Mouse (Mus musculus) T-helper 17 cell (primary cell): Measurements from ENCODE around the gene Slc30a9.

Source experiments
- in situ Hi-C, 2 experiments: fragments of 300-600 bp; cut with MboI, MseI; formaldehyde crosslinking; loops; 1 replicate in 1 of 2; 2 replicates in 1 of 2; pipeline ENCODE4 v1.15.1; 2025; ENCODE audit warnings: high pct_unique_total_duplicates in 2 of 2

Gene Slc30a9

GRCm38 (mm10) chr5:67306698-67307521 is at the start of gene Slc30a9:
Slc30a9 (plus strand) TSS chr5:67306955.
- in situ Hi-C loops: loop anchor here in 1 of 2 experiments (5.0 to 10.0 kb wide), 2 partner anchors 40 to 1572 kb away; no protein-coding TSS in a partner anchor

DNA sequence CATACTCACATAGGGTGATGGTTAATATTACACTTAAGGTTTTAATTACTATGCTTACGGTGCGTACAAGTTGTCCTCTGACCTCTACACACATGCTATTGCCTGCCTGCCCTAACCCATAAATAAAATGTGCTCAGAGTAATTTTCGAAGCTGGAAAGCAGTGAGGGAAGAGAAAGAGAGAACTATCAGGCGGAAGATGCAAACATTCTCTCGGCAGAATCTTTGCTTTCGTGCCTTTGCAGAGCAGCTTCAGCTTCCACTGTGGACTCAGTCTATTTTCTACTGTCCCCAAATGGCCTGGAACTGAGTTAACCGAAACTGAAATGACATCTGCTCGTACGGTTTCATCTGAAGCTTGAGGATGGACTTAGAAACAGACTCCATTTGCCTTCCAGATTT is 48.3 kb upstream of the Slc30a9 start:
- in situ Hi-C loops: no loop called here

DNA sequence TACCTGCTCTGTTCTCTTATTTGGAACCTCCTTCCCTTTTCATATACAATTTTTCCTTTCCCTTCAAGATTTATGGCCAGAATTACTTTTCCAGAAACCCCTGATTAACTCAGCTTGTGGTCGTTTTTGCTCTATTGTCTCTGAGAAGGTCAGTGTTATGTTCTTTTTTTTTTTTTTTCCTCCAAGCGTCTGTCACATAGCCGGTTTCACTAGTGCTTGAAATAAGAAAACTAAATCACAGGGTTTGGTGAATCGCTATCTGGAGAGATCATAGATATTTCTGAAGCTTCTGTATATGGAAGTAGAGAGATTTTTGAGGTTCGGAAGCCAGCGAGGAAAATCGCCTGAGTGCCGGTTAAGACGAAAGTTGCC is 46.6 kb upstream of the Slc30a9 start:
- in situ Hi-C loops: no loop called here

GRCm38 (mm10) chr5:67260531-67261371 is 46.0 kb upstream of the Slc30a9 start, which contains the start of gene Tmem33:
Tmem33 (plus strand) TSS chr5:67260565.
- in situ Hi-C loops: no loop called here

DNA sequence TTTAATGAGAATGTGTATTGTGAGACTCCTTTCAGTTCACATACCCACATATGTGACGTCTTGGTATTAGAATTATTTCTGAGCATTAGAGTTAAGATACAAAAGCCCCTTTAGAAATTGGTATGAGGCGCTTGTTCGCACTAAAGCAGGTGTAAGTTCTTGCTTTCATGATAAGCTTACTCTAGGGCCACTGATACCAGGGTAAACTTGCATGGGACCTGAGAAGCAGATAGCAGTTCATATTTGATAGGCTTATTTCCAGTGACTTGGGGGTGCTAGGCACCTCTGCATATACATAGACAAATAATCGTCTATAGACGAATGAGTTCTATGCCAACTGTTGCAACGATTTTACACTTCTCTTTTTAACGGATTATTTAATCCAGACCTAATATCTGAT is 43.8 kb upstream of the Slc30a9 start:
- in situ Hi-C loops: no loop called here

- in situ Hi-C loops: loop anchor here (5.0 kb wide), 2 partner anchors 41 to 131 kb away; partner anchors contain the start of gene Slc30a9 (in 1 of the 2)
These were observed 40.6 kb upstream of the Slc30a9 start for GRCm38 (mm10) chr5:67266106-67266505.

DNA sequence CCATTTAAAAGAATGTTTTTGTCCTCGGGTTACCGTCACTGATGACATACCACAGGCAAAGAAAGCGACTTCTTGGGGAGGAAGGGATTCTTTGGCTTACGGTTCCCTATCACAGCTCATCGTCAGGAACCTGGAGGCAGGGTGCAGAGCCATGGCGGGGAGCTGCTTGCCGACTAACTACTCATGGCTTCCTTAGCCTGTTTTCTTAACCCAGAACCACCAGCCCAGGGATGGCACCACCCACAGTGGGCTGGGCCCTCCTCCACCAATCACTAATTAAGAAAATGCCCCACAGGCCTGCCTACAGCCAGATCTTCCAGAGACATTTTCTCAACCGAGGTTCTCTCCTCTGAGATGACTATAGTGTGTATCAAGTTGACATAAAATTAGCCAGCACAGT is 37.4 kb upstream of the Slc30a9 start:
- in situ Hi-C loops: loop anchor here (5.0 kb wide), 2 partner anchors 38 to 128 kb away; partner anchors contain the start of gene Slc30a9 (in 1 of the 2)

GRCm38 (mm10) chr5:67279407-67279806 is 27.3 kb upstream of the Slc30a9 start:
- in situ Hi-C loops: no loop called here

DNA sequence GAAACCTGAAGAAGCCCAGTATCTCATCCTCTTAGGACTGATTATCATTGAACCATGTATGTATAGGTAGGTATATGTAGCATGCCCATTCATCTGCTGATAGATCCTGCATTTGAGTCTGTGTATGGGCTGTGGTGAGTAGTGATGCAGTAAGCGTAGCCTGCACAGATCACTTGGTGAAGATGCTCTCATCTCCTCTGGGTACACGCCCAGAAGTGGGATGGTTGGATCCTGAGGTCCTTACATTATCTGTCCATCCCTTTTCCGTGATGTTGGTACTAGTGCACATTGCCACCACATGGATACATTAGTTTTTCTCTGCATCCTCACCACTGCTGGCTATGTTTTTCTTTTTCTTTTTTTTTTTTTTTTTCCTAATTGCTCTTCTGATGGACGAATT is 26.9 kb upstream of the Slc30a9 start:
- in situ Hi-C loops: no loop called here

GRCm38 (mm10) chr5:67280400-67280799 is 26.4 kb upstream of the Slc30a9 start:
- in situ Hi-C loops: no loop called here

DNA sequence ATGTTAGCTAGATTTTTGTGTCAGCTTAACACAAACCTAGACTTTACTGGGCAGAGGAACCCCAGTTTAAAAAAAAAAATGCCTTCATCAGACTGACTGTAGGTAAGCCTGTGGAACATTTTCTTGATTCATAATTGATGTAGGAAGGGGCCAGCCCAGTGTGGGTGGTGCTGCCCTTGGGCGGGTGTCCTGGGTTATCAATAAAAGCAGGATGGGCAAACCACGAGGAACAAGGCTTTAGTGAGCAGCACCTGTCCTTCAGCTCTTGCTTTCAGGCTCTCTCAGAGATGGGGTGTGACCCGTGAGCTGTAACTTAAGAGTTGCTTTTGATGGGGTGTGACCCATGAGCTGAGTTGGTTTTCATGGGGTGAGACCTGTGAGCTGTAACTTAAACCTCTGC is 11.7 kb upstream of the Slc30a9 start:
- in situ Hi-C loops: no loop called here

GRCm38 (mm10) chr5:67295682-67296081 is 11.1 kb upstream of the Slc30a9 start:
- in situ Hi-C loops: no loop called here

- in situ Hi-C loops: no loop called here
These were observed 10.6 kb upstream of the Slc30a9 start for GRCm38 (mm10) chr5:67296171-67296570.

DNA sequence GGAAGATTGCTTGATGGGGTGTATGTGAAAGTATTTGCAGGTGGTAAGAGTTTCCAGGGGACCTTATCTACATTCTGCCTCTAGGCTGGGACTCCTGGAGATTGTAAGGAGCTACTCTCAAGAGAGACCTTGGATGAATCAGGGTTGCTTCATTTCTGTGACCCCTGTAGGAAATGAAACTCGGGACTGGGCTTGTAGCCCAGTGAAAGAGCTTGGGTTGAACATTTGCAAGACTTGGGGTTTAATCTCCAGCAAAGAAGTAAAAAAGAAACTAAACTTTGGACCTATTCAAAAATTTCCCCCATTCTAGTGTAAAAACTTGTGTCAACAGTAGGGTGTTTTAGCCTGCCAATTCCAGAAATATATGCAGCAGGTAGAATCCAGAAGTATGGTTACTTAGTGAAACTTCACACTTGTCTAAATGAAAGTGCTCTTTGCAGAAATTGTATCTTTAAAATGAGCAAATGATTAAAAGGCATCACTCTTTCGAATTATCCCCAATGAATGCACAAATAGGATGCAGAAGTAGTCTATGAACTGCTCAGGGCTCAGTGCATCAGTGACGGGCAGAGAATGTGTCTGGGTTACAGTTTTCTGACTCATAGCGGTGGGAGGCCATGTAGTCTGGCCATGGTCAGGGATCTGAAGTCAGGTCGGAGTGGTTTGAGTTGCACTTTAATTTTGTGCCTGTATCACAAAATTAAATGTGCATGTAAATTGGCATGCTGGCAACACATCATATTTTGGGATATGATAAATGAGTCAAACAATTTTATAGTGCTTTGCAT is 9.5 kb upstream of the Slc30a9 start:
- in situ Hi-C loops: no loop called here

GRCm38 (mm10) chr5:67299847-67300412 is 6.8 kb upstream of the Slc30a9 start:
- in situ Hi-C loops: loop anchor here in 1 of 2 experiments (10.0 kb wide), 1 partner anchor 1565 kb away; no protein-coding TSS in a partner anchor

- in situ Hi-C loops: loop anchor here in 1 of 2 experiments (10.0 kb wide), 1 partner anchor 1566 kb away; no protein-coding TSS in a partner anchor
These were observed 5.7 kb upstream of the Slc30a9 start for GRCm38 (mm10) chr5:67300926-67301597.

DNA sequence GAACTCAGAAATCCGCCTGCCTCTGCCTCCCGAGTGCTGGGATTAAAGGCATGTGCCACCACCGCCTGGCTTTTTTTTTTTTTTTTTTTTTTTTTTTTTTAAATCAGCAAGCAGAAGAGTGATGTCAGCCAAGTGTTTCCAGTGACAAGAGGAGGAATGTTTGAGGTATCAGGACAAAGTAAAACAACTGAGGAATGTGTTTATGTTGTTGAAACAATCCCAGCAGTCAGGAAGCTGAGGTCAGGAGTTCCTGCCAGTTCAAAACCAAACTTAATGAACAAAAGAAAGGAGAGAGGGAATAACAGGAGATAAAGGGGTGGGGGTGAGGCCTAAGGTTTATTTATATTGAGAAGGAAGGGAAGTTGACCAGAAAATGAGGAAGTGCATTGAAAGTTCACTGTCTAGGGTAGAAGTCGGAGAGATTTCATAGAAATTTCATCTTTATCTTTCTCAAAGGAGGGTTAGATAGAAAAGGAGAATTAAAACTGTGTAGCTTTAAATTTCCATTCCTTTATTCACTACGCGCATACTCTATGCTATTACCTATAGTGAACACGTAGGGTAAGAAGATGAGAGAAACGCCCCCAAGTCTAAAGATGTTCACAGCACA is 4.9 kb upstream of the Slc30a9 start:
- in situ Hi-C loops: loop anchor here in 1 of 2 experiments (10.0 kb wide), 1 partner anchor 1567 kb away; no protein-coding TSS in a partner anchor

DNA sequence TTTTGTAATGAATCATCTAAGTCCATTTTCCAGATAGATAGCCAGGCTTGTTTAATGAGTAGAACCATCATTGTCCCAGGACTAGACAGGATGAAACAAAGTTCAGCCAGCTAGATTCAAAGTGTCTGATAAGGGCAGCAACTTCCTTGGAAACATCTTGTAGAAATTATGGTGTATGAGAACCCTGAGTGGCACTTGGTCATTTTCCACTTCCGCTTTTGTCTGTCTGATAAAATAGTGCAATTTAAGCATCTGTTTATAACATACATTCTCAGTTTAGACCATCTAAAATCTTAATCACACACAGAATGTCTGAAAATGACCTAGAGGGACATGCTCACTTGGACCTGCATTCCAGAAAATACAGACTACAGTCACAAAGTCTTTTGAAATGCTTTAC is 2.9 kb upstream of the Slc30a9 start:
- in situ Hi-C loops: loop anchor here in 1 of 2 experiments (10.0 kb wide), 1 partner anchor 1569 kb away; no protein-coding TSS in a partner anchor

- in situ Hi-C loops: loop anchor here in 1 of 2 experiments (5.0 to 10.0 kb wide), 2 partner anchors 40 to 1573 kb away; no protein-coding TSS in a partner anchor
These were observed 986 bp downstream of the Slc30a9 start for GRCm38 (mm10) chr5:67307659-67308222.
